Mouse (Mus musculus) kidney, adult 2 months (tissue): ENCODE measurements around the gene Pikfyve. TPM values are rescaled to one million over a fixed set of nuclear protein-coding genes. Genes with fewer than 3 reads are reported as not detected.
"Not testable (repeated sequence)": the region's sequence is repeated elsewhere in the genome, so short reads cannot be mapped to it uniquely, and the experiment has no call there.

ENCODE experiments used
- DNase-seq: peaks from one replicate; pipeline ENCODE4 v3.0.0; 2021
- H3K27ac ChIP-seq: fragments of 200-500 bp; 2 replicates; pipeline ENCODE4 v1.5.1; 2012; ENCODE audit warnings: low read depth, low read length, control low read depth, inconsistent platforms; ENCODE audit not compliant: insufficient read depth
- H3K27me3 ChIP-seq: fragments of 200-500 bp; replicated peaks from 2 replicates; pipeline ENCODE4 v1.6.1; 2012; ENCODE audit warnings: mild to moderate bottlenecking, moderate library complexity, low read length, inconsistent platforms; ENCODE audit not compliant: control insufficient read depth, insufficient read depth
- H3K36me3 ChIP-seq: fragments of 200-500 bp; 2 replicates; pipeline ENCODE4 v1.6.1; 2012; ENCODE audit warnings: mild to moderate bottlenecking, moderate library complexity, low read length, inconsistent platforms; ENCODE audit not compliant: control insufficient read depth, insufficient read depth
- H3K4me1 ChIP-seq: fragments of 200-500 bp; 2 replicates; pipeline ENCODE4 v1.6.1; 2011; ENCODE audit warnings: low read length; ENCODE audit not compliant: control insufficient read depth, insufficient read depth
- H3K4me3 ChIP-seq: fragments of 200-500 bp; 2 replicates; pipeline ENCODE4 v1.5.1; 2011; ENCODE audit warnings: mild to moderate bottlenecking, low read depth, low read length, control low read depth; ENCODE audit not compliant: insufficient read depth
- CTCF ChIP-seq: fragments of 200-500 bp; conservative IDR thresholded peaks from 2 replicates; pipeline ENCODE4 v1.5.1; 2011; ENCODE audit warnings: low read depth, mild to moderate bottlenecking, control low read depth, low read length, moderate library complexity, mixed read lengths; ENCODE audit not compliant: insufficient read depth, insufficient read length
- POLR2A ChIP-seq: fragments of 200-500 bp; IDR thresholded peaks from one replicate; pipeline ENCODE4 v1.6.1; 2011; ENCODE audit warnings: low read depth, low read length, control low read depth
- WGBS: fragments of 180-500 bp; shearing (Covaris S2); methylation state at CpG from one replicate; pipeline ENCODE4 v1.1.7; 2018; 5-methylcytosine and 5-hydroxymethylcytosine counted together
- polyA plus RNA-seq: library from polyadenylated mRNA; depleted of rRNA; stranded (reverse); fragments of >200 nt; gene quantifications from 2 replicates; pipeline ENCODE4 v1.2.3, GENCODE M21; 2012

Gene Pikfyve
- polyA plus RNA-seq, 1 experiment = 8.0 TPM

GRCm38 (mm10) chr1:65198425-65198824 lies 11.9 kb downstream of the Pikfyve start:
- WGBS = 89% methylated on average over 2 of the region's 2 CpGs
- Histone ChIP-seq H3K4me1 (no peaks in the 10 kb centered on the region), H3K27me3 (no peaks in the 10 kb centered on the region), H3K27ac (no peak overlapping the region), H3K4me3 (no peak overlapping the region), H3K36me3 (peaks cover 6% of the 10 kb centered on the region)
- TF ChIP-seq CTCF = no peak
- TF ChIP-seq POLR2A = no peak
- no peak for DNase-seq

GRCm38 (mm10) chr1:65198861-65199260 lies 12.4 kb downstream of the Pikfyve start:
- H3K27ac ChIP-seq = no peak overlapping the region
- TF ChIP-seq CTCF = no peak
- TF ChIP-seq POLR2A = no peak
- no peak overlapping the region for H3K4me3 ChIP-seq
- H3K36me3 ChIP-seq = peaks cover 6% of the 10 kb centered on the region
- H3K27me3 ChIP-seq = no peaks in the 10 kb centered on the region
- WGBS = 97% methylated on average over 2 of the region's 2 CpGs
- DNase-seq = no peak
- no peaks in the 10 kb centered on the region for H3K4me1 ChIP-seq

- Histone ChIP-seq H3K4me1 (no peaks in the 10 kb centered on the region), H3K27me3 (no peaks in the 10 kb centered on the region), H3K27ac (no peak overlapping the region), H3K36me3 (peaks cover 13% of the 10 kb centered on the region; the same call in 1 of the 2 replicates), H3K4me3 (no peak overlapping the region)
- 88% methylated on average over 1 of the region's 1 CpGs for WGBS
- no peak for DNase-seq
- TF ChIP-seq CTCF = no peak
- TF ChIP-seq POLR2A = no peak
Observed at GRCm38 (mm10) chr1:65204299-65204698, 17.8 kb downstream of the Pikfyve start.

GRCm38 (mm10) chr1:65213214-65213613 lies 26.7 kb downstream of the Pikfyve start:
- Histone ChIP-seq H3K36me3 (peaks cover 2% of the 10 kb centered on the region), H3K27ac (no peak overlapping the region), H3K4me1 (no peaks in the 10 kb centered on the region), H3K27me3 (no peaks in the 10 kb centered on the region), H3K4me3 (no peak overlapping the region)
- 80% methylated on average over 2 of the region's 2 CpGs for WGBS
- no peak for TF ChIP-seq POLR2A
- TF ChIP-seq CTCF = no peak
- DNase-seq = no peak

- no peak overlapping the region for H3K4me3 ChIP-seq
- H3K4me1 ChIP-seq = no peaks in the 10 kb centered on the region
- no peaks in the 10 kb centered on the region for H3K27me3 ChIP-seq
- peaks cover 2% of the 10 kb centered on the region for H3K36me3 ChIP-seq
- TF ChIP-seq POLR2A = no peak
- TF ChIP-seq CTCF = no peak
- 89% methylated on average over 2 of the region's 2 CpGs for WGBS
- no peak for DNase-seq
- H3K27ac ChIP-seq = no peak overlapping the region
Observed at GRCm38 (mm10) chr1:65217567-65217966, 31.1 kb downstream of the Pikfyve start.

GRCm38 (mm10) chr1:65217972-65218371 lies 31.5 kb downstream of the Pikfyve start:
- H3K27ac ChIP-seq = no peak overlapping the region
- no peak for TF ChIP-seq POLR2A
- TF ChIP-seq CTCF = no peak
- peaks cover 2% of the 10 kb centered on the region for H3K36me3 ChIP-seq
- H3K27me3 ChIP-seq = no peaks in the 10 kb centered on the region
- WGBS = 98% methylated on average over 1 of the region's 1 CpGs
- DNase-seq = no peak
- no peaks in the 10 kb centered on the region for H3K4me1 ChIP-seq
- no peak overlapping the region for H3K4me3 ChIP-seq

GRCm38 (mm10) chr1:65223654-65224053 lies 37.2 kb downstream of the Pikfyve start:
- Histone ChIP-seq H3K4me3 (no peak overlapping the region), H3K27me3 (no peaks in the 10 kb centered on the region), H3K36me3 (peaks cover 4% of the 10 kb centered on the region), H3K27ac (no peak overlapping the region), H3K4me1 (no peaks in the 10 kb centered on the region)
- 96% methylated on average over 2 of the region's 2 CpGs for WGBS
- DNase-seq = no peak
- no peak for TF ChIP-seq CTCF
- TF ChIP-seq POLR2A = no peak

- Histone ChIP-seq H3K36me3 (peaks cover 4% of the 10 kb centered on the region), H3K27me3 (no peaks in the 10 kb centered on the region), H3K4me1 (no peaks in the 10 kb centered on the region), H3K27ac (no peak overlapping the region), H3K4me3 (no peak overlapping the region)
- 92% methylated on average over 2 of the region's 2 CpGs for WGBS
- no peak for TF ChIP-seq CTCF
- no peak for TF ChIP-seq POLR2A
- no peak for DNase-seq
Observed at GRCm38 (mm10) chr1:65227681-65228080, 41.2 kb downstream of the Pikfyve start.

GRCm38 (mm10) chr1:65229768-65230167 lies 43.3 kb downstream of the Pikfyve start:
- H3K4me3 ChIP-seq, H3K36me3 ChIP-seq, H3K27me3 ChIP-seq, H3K4me1 ChIP-seq, H3K27ac ChIP-seq, DNase-seq: not testable (repeated sequence)
- WGBS = 90% methylated on average over 3 of the region's 3 CpGs
